Mouse (Mus musculus) T-cell, adult 2 months (primary cell): ENCODE measurements around the gene Arfgef2.

Experiments used
- DNase-seq: peaks from one replicate; pipeline ENCODE4 v3.0.0; 2022; ENCODE audit warnings: low spot score

Arfgef2 gene

DNA sequence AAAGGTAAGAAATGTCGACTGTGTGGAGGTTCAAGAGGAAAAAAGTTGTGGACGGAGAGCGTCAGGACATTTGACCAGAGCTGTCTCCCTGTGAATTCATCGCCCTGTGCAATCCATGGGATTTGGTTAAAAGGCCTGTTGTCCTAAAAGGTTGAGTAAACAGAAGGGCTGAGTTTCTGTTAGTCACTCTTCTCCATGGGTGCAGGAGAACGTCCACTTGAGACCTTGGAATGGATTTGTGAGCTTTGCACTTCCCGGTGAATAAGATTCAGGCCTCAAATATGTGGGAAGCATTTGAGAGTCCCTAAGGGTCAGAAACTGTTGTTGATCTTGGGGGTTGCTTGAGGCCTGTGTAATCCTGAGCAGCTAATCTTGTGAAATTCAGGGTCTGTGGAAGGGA, 1.4 kb downstream of the Arfgef2 start:
- no peak for DNase-seq

- no peak for DNase-seq
Observed at GRCm38 (mm10) chr2:166809499-166809898, 4.1 kb downstream of the Arfgef2 start.

DNA sequence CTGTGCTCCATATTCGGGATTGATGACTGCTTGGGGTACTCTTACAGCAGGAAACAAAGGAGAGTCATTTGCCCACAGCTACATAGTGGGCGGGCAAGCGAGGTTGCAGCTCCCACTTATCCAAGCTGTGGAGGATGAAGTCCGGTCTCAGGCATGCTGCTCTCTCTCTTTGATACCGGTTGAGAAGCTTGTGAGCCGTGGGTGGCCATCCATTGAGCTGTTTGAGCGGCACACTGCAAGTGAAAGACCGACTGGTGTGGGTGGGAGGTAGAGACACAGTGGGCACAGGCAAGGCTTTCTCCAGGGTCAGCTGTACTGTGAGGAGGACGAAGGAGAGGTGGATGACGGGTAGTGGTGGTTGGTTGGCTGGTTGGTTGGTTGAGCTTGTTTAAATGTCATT, 5.4 kb downstream of the Arfgef2 start:
- DNase-seq = no peak

- no peak for DNase-seq
Observed at GRCm38 (mm10) chr2:166818463-166819143, 13.2 kb downstream of the Arfgef2 start.

DNA sequence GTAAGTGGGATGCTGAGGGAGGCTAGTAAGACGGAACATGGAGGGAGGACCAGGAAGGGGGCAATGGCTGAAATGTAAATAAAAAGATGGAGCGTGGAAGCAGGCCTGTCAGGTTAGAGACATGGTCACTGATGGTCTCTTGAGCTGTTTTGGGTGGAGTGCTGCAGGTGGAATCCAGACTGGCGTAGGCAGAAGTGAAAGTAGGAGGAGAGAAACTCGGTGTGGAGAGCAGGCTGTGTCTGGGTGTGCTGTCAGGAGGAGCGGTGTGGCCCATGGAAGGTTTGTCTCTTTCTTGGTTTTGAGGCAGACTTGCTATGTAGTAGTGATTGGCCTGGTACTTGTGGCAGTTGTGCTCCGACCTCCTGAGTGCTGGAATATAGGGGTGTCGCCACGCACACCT, 14.5 kb downstream of the Arfgef2 start:
- no peak for DNase-seq

- DNase-seq = no peak
Observed at GRCm38 (mm10) chr2:166820844-166821243, 15.5 kb downstream of the Arfgef2 start.

- DNase-seq = no peak
Observed at GRCm38 (mm10) chr2:166821406-166821805, 16.0 kb downstream of the Arfgef2 start.

- no peak for DNase-seq
Observed at GRCm38 (mm10) chr2:166822119-166822826, 16.9 kb downstream of the Arfgef2 start.

GRCm38 (mm10) chr2:166822901-166823300, 17.5 kb downstream of the Arfgef2 start:
- no peak for DNase-seq

- no peak for DNase-seq
Observed at GRCm38 (mm10) chr2:166824386-166824785, 19.0 kb downstream of the Arfgef2 start.

GRCm38 (mm10) chr2:166824998-166825397, 19.6 kb downstream of the Arfgef2 start:
- no peak for DNase-seq

DNA sequence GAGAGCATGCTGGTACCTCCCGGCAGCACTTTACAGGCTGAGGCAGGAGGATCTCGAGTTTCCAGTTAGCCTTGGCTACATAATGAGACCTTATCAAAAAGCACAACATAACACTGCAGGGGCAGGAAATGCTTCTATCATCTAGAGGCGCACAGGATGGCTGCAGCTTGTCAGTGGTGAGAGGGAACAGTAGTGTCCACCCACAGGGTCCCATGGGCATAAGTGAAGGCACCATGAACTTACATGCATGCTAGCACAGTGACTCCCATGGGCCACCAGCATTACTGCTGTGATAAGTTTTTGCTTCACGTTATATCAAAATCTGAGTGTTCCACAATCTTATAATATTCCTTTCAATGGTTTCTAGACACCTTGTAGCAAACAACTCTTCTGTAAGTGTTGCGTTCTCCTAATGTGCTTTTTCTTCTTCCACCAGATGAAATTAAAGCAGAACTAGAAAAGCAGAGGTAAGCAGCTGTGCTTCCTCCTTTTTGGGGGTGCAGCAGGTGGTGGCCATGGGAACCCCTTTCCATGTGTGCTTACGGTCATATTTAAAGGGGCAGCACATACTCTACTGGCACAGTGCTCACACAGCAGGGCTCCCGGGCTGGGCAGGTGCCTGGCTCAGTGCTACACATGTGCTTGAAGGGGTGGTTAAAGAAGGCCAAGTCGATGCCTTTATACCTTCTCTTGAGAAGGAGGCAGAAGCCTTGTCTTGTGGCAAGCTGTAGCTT, 21.3 kb downstream of the Arfgef2 start:
- DNase-seq = no peak

DNA sequence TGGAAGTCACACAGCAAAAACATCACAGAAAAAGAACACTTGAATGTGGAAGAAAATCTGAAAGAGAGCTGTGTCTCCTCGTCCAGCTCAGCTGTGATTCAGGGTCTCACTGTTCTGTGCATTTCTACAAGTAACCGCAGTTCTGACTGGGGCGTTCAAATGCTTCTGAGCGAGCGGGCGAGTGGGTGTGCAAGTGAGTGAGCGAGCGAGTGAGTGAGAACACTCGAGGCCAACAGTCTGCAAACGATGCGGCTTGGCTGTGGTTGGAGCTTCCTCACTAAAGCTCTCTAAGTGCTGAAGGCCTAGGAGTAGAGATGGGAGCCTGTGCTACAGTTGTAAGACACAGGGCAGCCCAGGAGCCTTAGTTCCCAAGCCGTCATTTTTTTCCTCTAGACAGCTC, 22.9 kb downstream of the Arfgef2 start:
- DNase-seq = no peak

- no peak for DNase-seq
Observed at GRCm38 (mm10) chr2:166830350-166830749, 25.0 kb downstream of the Arfgef2 start.

DNA sequence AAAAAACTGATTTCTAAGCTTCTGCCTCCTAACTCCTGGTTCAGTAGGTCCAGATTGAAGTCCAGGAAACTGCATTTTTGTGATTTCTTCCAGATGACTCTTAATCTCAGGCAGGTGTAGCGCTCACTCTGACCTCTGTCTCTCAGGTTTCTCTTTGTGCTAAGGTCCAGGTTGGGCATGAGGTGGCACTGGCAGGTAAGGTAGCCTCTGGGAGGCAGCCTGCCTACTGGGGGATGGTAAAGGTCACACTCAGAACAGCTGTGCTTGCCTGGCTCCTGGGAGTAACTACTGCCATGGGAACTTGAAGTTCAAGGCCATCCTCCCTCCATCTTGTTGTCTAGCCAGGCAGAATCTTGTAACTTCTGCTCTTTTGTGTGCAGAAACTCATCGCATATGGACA, 28.7 kb downstream of the Arfgef2 start:
- DNase-seq = no peak

GRCm38 (mm10) chr2:166834796-166835195, 29.4 kb downstream of the Arfgef2 start:
- DNase-seq = no peak

DNA sequence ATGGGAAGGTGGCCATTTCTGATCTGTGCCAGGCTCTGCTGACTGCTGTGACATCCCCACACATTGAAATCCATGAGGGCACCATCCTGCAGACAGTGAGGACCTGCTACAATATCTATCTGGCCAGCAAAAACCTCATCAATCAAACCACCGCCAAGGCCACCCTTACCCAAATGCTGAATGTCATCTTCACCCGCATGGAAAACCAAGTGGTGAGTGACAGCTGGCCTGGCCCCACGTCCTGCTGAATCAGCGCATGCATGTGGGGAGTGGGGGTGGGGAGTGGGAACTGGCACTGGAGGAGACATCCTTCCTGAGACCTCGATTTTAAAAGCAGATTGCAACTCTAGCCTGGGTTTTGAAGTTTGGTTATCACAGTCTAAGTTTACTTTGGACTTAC, 30.2 kb downstream of the Arfgef2 start:
- no peak for DNase-seq

GRCm38 (mm10) chr2:166841813-166842212, 36.4 kb downstream of the Arfgef2 start:
- DNase-seq = no peak

DNA sequence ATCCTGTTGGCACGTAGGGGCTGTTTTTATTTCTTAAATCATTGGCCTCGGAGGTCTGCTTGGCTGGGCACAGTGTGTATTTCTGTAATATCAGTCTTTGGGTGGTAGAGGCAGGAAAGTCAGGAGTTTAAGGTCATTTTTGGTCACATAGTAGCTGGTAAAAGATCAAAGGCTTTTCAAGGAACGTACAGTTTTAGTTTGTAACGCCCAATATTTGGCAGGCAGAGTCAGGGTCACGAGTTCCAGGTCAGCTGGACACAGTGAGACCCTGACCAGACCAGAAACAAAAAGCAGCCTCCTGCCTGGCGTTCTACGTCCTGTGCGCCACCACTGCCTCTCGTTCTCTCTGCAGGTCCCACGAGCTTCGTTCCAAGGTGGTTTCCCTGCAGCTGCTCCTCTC, 45.3 kb downstream of the Arfgef2 start:
- no peak for DNase-seq

DNA sequence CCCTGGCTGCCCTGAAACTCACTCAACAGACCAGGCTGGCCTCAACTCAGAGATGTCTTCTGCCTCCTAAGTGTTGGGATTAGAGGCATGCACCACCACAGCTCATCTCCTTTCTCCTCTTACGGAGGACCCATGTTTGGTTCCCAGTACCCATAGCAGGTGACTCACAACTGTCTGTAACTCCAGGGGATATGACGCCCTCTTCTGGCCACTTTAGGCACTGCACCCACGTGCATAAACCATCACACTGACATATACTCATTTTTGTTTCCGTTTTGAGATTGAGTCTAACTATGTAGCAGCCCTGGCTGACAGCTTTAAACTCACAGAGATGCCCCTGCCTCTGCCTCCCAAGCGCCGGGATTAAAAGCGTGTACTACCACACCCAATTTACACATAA, 46.9 kb downstream of the Arfgef2 start:
- no peak for DNase-seq

- no peak for DNase-seq
Observed at GRCm38 (mm10) chr2:166855771-166856170, 50.4 kb downstream of the Arfgef2 start.

DNA sequence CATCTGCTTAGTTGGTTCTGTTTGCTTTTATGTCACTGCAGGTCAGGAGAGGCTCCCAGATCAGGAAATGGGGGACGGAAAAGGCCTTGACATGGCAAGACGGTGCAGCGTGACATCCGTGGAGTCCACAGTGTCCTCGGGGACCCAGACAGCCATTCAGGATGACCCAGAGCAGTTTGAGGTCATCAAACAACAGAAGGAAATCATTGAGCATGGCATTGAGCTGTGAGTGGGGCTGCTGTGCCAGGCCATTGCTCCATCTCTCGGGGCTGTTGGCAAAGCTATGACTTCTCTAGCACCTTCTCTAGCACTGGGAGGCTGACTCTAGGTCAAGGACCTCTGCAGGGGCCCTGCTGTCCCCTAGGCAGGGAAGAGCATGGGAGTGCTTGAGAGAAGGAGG, 51.0 kb downstream of the Arfgef2 start:
- DNase-seq = no peak

- DNase-seq = no peak
Observed at GRCm38 (mm10) chr2:166857118-166857517, 51.7 kb downstream of the Arfgef2 start.
